Mouse (Mus musculus): ENCODE results near the gene Epha4.

DNA sequence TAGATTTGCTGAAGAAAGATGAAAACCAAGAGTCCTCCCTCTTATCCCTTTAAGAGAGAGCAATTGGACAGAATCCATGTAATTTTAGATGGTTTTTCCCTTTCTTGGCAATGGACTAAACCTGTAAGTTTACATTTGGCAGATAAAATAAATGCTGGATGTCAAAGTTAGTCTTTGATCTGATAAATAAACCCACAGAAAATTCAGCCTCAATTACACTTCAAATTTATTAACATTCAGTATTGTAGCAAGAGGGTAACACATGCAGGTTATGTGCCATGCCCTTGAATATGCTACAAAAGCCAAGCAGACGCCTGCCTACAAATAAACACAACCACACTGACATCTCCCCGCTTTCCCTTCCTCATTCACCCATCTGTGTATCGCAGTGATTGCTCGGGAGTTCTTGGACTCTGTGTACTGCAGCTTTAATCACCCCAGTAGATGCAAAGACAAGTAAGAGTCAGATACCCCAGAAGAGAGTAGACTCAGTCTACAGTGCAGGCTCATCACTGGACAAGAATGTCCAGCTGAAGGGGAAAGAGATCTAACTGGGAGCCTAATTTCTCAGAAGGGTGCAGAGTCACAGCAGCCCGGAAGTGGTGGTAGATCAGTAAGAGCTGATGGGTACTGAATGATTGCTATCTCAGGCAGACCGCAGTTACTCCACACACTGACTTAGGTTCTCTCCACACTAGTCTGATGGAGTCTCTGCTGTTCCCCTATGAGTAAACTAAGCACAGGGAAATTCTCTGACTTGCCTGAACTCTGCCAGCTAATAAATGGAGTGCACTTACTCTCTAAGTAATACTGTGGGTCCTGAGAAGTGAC lies 29.9 kb downstream of the Epha4 start:
- TF ChIP-seq CTCF (conservative IDR thresholded peaks at IDR 0.05; ENCODE audit: insufficient read depth, insufficient read length, low read depth, low read length) (no peak), POLR2A (IDR thresholded peaks at IDR 0.05; ENCODE audit: low read depth, low read length) (no peak)
